11 mouse cellular contexts compared by ENCODE assay signal in genomic region chr10:19117071-19117605, GRCm38 (mm10).
A peak's percentile ranks its signal among the peaks of the same experiment; 100 is the strongest.
DNase-seq lines count a peak whose midpoint lies in the region; ATAC-seq and TF ChIP-seq lines count a peak whose summit lies in the region.
"Had no signal": no experiment of that assay in that cellular context is flagged by ENCODE, and none has a peak within 500 bp of the region (broad histone marks: within the 10 kb centered on the region; RNA-seq: fewer than 3 reads in every experiment).

No protein-coding gene starts in this region.

- no peak overlapping the region for H3K27ac ChIP-seq in embryonic facial prominence, embryonic 11.5 days (replicated peaks; ENCODE audit: low read depth, low read length)
- no peak overlapping the region for H3K27ac ChIP-seq in embryonic facial prominence, embryonic 10.5 days (replicated peaks)
- no peak overlapping the region for H3K27ac ChIP-seq in limb, embryonic 14.5 days (replicated peaks; ENCODE audit: low read depth, low read length)
- no peak overlapping the region for H3K27ac ChIP-seq in stomach, postnatal 0 days (replicated peaks)
- H3K27ac ChIP-seq: limb, embryonic 13.5 days had no signal

- 47% methylated on average over 9 of the region's 9 CpGs for WGBS in embryonic facial prominence, embryonic 11.5 days
- 49% methylated on average over 9 of the region's 9 CpGs for WGBS in embryonic facial prominence, embryonic 10.5 days
- 21% methylated on average over 9 of the region's 9 CpGs for WGBS in limb, embryonic 14.5 days
- 32% methylated on average over 9 of the region's 9 CpGs for WGBS in stomach, postnatal 0 days

- no peaks in the 10 kb centered on the region for H3K27me3 ChIP-seq in embryonic facial prominence, embryonic 11.5 days (ENCODE audit: control insufficient read depth, insufficient read depth, low read length)
- H3K27me3 ChIP-seq in embryonic facial prominence, embryonic 10.5 days (replicated peaks; ENCODE audit: low read depth, poor library complexity, severe bottlenecking), result no peaks in the 10 kb centered on the region
- no peaks in the 10 kb centered on the region for H3K27me3 ChIP-seq in limb, embryonic 14.5 days (ENCODE audit: control insufficient read depth, insufficient read depth, low read length)
- no peaks in the 10 kb centered on the region for H3K27me3 ChIP-seq in stomach, postnatal 0 days (ENCODE audit: control insufficient read depth, insufficient read depth, low read length)
- H3K27me3 ChIP-seq: limb, embryonic 13.5 days had no signal

- no peaks in the 10 kb centered on the region for H3K36me3 ChIP-seq in embryonic facial prominence, embryonic 11.5 days (replicated peaks; ENCODE audit: control insufficient read depth, insufficient read depth, low read depth, low read length)
- H3K36me3 ChIP-seq in embryonic facial prominence, embryonic 10.5 days (replicated peaks), result no peaks in the 10 kb centered on the region
- no peaks in the 10 kb centered on the region for H3K36me3 ChIP-seq in limb, embryonic 14.5 days (ENCODE audit: control insufficient read depth, insufficient read depth, low read length)
- no peaks in the 10 kb centered on the region for H3K36me3 ChIP-seq in stomach, postnatal 0 days (ENCODE audit: control insufficient read depth, insufficient read depth, low read length)
- H3K36me3 ChIP-seq: limb, embryonic 13.5 days had no signal

- no peak overlapping the region for H3K4me2 ChIP-seq in embryonic facial prominence, embryonic 11.5 days (ENCODE audit: low read depth, low read length)
- H3K4me2 ChIP-seq in limb, embryonic 14.5 days (replicated peaks; ENCODE audit: low read depth, low read length, severe bottlenecking), result no peak overlapping the region
- no peak overlapping the region for H3K4me2 ChIP-seq in stomach, postnatal 0 days (replicated peaks; ENCODE audit: low read depth)
- H3K4me2 ChIP-seq: heart, embryonic 11.5 days; limb, embryonic 13.5 days had no signal

- TF ChIP-seq POLR2A in limb, embryonic 14.5 days (IDR thresholded peaks at IDR 0.05; ENCODE audit: borderline replicate concordance, extremely low read depth, insufficient read depth, insufficient read length), result no peak

- H3K4me1 ChIP-seq in embryonic facial prominence, embryonic 11.5 days (ENCODE audit: control insufficient read depth, insufficient read depth, low read length), result no peaks in the 10 kb centered on the region
- H3K4me1 ChIP-seq in embryonic facial prominence, embryonic 10.5 days, result peaks cover 9% of the 10 kb centered on the region
- H3K4me1 ChIP-seq in limb, embryonic 14.5 days (ENCODE audit: control insufficient read depth, insufficient read depth, low read length), result peaks cover under 1% of the 10 kb centered on the region; the same call in 1 of the 2 replicates
- H3K4me1 ChIP-seq in stomach, postnatal 0 days (replicated peaks; ENCODE audit: control insufficient read depth, insufficient read depth), result no peaks in the 10 kb centered on the region

- no peaks in the 10 kb centered on the region for H3K9me3 ChIP-seq in embryonic facial prominence, embryonic 11.5 days (replicated peaks; ENCODE audit: control insufficient read depth, low read length)
- H3K9me3 ChIP-seq in embryonic facial prominence, embryonic 10.5 days, result no peaks in the 10 kb centered on the region
- no peaks in the 10 kb centered on the region for H3K9me3 ChIP-seq in limb, embryonic 14.5 days (ENCODE audit: control insufficient read depth, low read length)
- H3K9me3 ChIP-seq in stomach, postnatal 0 days (ENCODE audit: control insufficient read depth, low read length), result no peaks in the 10 kb centered on the region
- H3K9me3 ChIP-seq: limb, embryonic 13.5 days had no signal

- no peak for TF ChIP-seq EP300 in stomach, postnatal 0 days (optimal IDR thresholded peaks at IDR 0.05)

- H3K4me3 ChIP-seq in embryonic facial prominence, embryonic 11.5 days (ENCODE audit: low read depth, low read length), result no peak overlapping the region
- H3K4me3 ChIP-seq in embryonic facial prominence, embryonic 10.5 days, result no peak overlapping the region
- H3K4me3 ChIP-seq in limb, embryonic 14.5 days (replicated peaks; ENCODE audit: low read length), result no peak overlapping the region
- H3K4me3 ChIP-seq in stomach, postnatal 0 days (ENCODE audit: low read depth, low read length), result no peak overlapping the region
- H3K4me3 ChIP-seq: limb, embryonic 13.5 days had no signal

- no peak overlapping the region for H3K9ac ChIP-seq in embryonic facial prominence, embryonic 11.5 days (replicated peaks; ENCODE audit: low read length)
- no peak overlapping the region for H3K9ac ChIP-seq in limb, embryonic 14.5 days (ENCODE audit: low read depth, low read length, severe bottlenecking)
- H3K9ac ChIP-seq in stomach, postnatal 0 days (ENCODE audit: low read length), result no peak overlapping the region
- H3K9ac ChIP-seq: limb, embryonic 13.5 days had no signal

- TF ChIP-seq CTCF in stomach, postnatal 0 days (IDR thresholded peaks at IDR 0.05; ENCODE audit: low read depth), result no peak

- no peak for ATAC-seq in embryonic facial prominence, embryonic 11.5 days (replicated peaks; ENCODE audit: insufficient number of reproducible peaks, low FRiP score, low TSS enrichment, low read depth)
- peak; percentile 44; the same call in 1 of the 2 replicates for ATAC-seq in limb, embryonic 14.5 days (ENCODE audit: low FRiP score, low read depth)
- ATAC-seq in stomach, postnatal 0 days (ENCODE audit: low FRiP score, low TSS enrichment), result peak; percentile 25; the same call in 1 of the 2 replicates
- ATAC-seq: intestine, embryonic 16.5 days had no signal

- peak; percentile 57 for DNase-seq in embryonic facial prominence, embryonic 11.5 days (ENCODE audit: low spot score)
- DNase-seq in embryonic facial prominence, embryonic 10.5 days (ENCODE audit: low spot score), result no peak
- DNase-seq in spleen, postnatal 36 days (ENCODE audit: low spot score in 2 of 2), result peak; percentile 25 to 35
- DNase-seq in spleen, postnatal 10 days (ENCODE audit: low spot score in 2 of 2), result no peak
- peak; percentile 60 for DNase-seq in limb, embryonic 14.5 days (ENCODE audit: low spot score)
- no peak for DNase-seq in stomach, postnatal 0 days (ENCODE audit: low spot score)
- DNase-seq in cerebellum, adult 11 months, result no peak
- DNase-seq in cerebellum, adult 11-12 months, result no peak

Comparison
In these comparisons a context has a peak if more than half of its experiments do, and no peak if none do; other contexts are left out.
1. DNase-seq: peak in embryonic facial prominence, embryonic 11.5 days (single experiment), spleen, postnatal 36 days (2 of 2) and limb, embryonic 14.5 days (single experiment); none in embryonic facial prominence, embryonic 10.5 days (single experiment), spleen, postnatal 10 days (0 of 2), stomach, postnatal 0 days (single experiment), cerebellum, adult 11 months (single experiment) and cerebellum, adult 11-12 months (single experiment).